Mouse (Mus musculus): ENCODE results near the gene 2310033P09Rik. TPM values are rescaled to one million over a fixed set of nuclear protein-coding genes. Genes with fewer than 3 reads are reported as not detected.
A peak's percentile ranks its signal among the peaks of the same experiment; 100 is the strongest.

The 2310033P09Rik gene
- 1 to 10 TPM; 9.2 to 9.5 TPM for total RNA-seq (2021)

DNA sequence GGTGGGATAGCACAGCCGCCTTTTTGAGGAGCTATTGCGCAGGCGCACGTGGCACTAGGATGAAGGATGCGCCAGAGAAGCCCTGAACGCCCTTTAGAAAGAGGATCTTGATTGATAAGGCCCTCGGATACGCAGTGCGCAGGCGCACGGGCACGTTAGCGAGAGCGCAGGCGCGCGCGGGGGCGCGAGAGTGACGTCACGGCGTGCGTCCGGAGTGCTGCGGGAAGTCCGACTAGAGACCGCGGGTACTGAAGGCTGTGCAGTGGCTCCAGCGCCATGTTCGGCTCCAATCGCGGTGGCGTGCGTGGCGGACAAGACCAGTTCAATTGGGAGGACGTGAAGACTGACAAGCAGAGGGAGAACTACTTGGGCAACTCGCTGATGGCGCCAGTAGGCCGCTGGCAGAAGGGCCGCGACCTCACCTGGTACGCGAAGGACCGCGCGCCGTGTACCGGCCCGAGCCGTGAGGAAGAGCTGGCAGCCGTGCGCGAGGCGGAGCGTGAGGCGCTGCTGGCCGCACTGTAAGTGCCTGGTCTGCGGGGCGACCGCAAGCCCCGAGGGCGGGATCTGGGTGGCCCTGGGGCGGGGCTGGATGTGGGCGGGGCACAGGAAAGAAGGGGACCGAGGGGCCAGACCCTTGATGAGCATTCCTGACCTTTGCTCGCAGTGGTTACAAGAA is at the start of gene 2310033P09Rik:
Gene 2310033P09Rik, plus strand, starts transcription at position 169 of the 679 bp plus-strand sequence.
- peak; percentile 93 to 95 for DNase-seq
- intact Hi-C loops (cut with DNase I): loop anchor here (2.0 to 10.0 kb wide), 2 partner anchors 19 to 253 kb away; partner anchors contain the start of genes Hist3h2a and Trim17

DNA sequence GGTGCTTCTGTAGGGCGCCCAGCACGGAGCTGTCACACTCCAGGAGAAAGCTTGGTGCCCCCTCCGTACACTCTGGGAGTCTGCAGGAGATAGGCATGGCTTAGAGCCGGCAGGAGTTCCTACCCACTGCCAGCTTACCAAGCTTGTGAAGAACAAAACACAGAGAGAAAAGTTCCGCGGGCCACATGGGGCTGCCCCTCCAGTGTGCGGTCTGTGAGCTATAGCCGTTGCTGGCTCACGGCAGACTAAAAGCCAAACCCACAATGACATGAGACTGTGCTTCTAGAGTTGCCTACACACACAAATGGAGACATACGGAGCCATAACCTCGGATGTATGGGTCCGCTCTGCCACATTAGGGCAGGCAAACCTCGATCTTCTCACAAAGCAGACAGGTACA is 49.0 kb upstream of the 2310033P09Rik start:
- intact Hi-C loops (cut with DNase I): no loop called here
- DNase-seq: no peak

DNA sequence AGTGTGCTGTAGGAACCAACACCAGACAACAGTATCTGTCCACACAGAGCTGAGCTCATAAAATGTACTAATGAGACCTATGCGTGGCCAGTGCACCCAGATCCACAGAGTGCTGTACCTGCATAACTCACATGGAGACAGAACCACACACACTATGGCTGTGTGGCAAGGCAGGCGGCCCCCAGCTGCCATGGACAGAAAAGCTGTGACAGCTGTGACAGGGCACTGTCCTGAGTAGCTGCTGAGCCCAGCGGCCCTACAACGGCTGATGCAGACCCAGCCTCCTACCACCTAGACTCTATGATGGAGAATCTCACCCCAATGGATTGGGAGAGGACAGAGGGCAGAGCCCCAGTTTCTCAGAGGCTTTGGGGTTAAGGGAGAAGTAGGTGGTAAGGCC is 48.6 kb upstream of the 2310033P09Rik start:
- no peak for DNase-seq

DNA sequence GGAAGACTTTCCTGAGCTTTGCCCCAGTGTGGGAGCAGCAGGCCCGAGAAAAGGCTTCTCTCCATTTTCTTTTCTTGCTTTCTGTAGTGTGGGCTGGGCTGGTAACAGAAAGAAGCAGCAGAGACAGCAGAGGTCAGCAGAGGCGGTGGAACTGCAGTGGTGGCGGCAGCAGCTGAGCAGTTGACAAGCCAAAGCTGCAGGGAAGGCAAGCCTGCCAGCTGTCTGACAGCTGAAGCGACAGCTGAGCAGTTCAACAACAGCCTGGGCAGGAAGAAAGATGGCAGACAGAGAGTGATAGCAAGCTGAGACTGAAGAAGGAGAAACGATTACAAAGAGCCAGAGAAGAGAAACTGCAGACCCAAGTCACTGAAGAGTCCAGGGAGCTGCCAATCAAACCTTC is 46.7 kb upstream of the 2310033P09Rik start:
- intact Hi-C loops (cut with DNase I): no loop called here

More for the DNA sequence above, 48.6 kb upstream of the 2310033P09Rik start:
- intact Hi-C loops (cut with DNase I): no loop called here

DNA sequence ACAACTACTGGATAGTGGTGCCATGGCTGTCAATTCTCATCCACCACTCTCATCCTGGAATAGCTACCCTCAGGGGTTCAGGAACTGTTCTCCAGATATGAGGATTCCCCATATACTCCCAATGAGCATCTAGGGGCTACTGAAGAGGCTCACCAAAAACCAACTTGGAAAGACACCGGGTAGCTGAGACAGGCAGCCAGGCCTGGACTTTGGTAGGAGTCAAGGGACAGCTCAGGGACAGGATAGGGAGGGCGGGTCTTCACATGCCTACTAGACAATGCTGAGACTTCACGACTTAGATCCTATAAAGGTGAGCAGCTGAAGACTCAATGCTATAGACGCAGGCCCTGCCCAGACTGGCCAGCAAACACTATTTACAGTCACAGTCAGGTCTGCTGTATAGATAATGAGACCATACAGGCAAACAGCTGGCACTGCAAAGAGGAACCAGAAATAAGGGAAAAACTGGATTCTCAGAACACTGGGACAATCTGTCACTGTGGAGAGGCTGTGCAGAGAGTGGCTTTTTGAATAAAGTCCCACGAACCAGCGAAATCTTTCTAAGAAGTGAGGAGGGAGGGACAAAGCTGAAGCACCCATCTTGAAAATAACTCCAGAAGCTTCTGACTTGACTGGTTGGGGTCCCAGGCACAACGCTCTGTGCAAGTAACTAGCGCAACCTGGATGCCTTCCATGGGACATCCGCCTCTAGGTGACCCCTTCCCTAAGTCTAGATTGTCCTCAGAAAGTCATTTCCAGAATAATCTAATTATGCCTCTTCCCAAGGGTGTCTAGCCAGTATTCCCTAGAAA is 45.5 kb upstream of the 2310033P09Rik start:
- intact Hi-C loops (cut with DNase I): loop anchor here (2.0 kb wide), 1 partner anchor 66 kb away; the partner anchor contains the start of gene Arf1
- no peak for DNase-seq

More for the DNA sequence above, 46.7 kb upstream of the 2310033P09Rik start:
- peak in 1 of 2 experiments; percentile 35 for DNase-seq

DNA sequence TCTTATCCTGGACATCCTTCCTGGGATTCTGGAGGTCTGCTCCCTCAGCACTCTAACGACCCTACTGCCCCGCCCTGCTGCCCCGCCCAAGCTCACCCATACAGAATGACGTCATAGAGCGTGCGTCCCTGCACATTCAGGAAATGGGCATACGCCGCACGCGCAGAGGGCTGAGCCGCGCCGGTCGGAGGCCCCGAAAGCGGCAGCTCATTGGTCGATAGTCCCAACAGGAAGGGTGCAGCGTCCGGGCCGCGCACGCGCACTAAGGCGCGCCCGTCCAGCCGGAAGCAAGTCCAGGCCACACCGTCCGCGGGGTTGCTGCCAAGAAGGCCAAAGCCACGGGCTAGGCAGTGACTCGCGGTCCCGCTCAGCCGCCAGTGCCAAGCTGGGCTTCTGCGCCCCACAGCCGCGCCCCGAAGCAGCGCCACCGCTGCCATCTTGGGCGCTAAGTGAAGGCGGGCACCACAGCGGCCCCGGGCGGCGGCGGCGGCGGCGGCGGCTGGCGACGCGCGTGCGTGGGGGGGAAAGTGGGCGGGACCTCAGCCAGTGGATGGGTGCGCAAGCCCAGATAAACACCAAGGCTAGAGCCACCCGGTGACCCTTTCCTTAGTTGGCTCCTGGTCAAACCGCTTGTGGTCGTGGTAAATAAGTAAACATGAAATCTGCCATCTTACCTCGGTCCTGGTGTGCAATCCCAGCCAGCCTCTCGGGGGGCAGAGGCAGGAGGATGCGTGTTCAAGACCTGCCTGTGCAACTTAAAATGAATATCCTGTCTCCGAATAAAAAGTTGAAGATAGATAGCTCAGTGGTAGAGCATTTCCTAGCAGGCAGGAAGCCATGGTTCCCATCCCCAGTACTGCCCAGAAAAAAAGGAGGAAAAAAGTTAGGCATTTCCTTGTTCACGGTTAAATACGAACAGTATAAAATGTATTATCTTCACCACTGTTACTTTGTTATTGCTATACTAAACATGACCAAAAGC is 44.6 kb upstream of the 2310033P09Rik start, which contains the start of gene Iba57:
Gene Iba57, minus strand, starts transcription at position 485 of the 982 bp plus-strand sequence.
- DNase-seq: peak; percentile 94 to 98
- intact Hi-C loops (cut with DNase I): loop anchor here (2.0 kb wide), 1 partner anchor 65 kb away; the partner anchor contains the start of gene Arf1

DNA sequence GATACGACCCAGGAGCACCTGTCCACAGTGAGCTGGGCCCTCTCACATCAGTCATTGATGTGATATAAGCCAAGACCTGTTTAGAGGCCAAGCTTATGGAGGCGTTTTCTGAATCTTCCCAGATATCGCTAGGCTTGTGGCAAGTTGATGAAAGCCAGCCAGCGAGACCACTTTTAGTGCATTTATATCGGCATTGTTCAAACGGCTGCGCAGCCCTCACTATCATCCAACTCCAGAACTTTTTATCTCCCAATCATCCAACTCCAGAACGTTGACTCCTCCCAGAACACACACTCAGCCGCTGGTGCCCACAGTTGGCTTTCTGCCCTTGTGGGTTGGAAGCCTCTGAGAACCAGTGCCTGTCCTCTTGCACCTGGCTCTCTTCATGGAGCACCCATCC is 43.7 kb upstream of the 2310033P09Rik start:
- peak in 1 of 2 experiments; percentile 17 for DNase-seq
- intact Hi-C loops (cut with DNase I): no loop called here

DNA sequence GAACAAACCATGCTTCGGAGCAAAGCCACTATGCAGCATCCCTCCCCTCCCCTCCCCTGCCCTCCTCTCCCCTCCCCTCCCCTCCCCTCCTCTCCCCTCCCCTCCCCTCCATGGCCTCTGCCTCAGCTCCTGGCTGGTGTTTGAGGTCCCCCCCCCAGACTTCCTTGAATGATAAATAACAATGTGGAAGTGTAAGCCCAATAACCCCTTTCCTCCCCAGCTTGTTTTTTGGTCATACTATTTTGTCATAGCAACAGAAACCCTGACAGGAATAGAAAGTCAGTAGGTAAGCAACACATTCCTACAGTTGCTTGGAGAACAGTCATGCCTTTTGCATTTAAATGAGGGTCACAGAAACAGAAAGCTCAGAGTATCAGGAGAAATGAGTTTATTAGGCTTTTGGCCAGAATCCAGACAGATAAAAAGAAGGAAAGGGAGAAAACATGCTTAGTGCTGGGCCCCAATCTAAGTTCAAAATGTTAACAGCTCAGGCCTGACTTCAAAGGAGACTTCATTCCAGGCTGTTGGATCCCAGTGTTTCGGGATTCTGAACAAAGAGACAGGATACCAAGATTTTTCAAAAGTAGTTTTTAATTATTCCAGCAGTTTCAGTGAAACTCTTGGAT is 42.4 kb upstream of the 2310033P09Rik start:
- DNase-seq: peak in 1 of 2 experiments; percentile 0
- intact Hi-C loops (cut with DNase I): no loop called here

DNA sequence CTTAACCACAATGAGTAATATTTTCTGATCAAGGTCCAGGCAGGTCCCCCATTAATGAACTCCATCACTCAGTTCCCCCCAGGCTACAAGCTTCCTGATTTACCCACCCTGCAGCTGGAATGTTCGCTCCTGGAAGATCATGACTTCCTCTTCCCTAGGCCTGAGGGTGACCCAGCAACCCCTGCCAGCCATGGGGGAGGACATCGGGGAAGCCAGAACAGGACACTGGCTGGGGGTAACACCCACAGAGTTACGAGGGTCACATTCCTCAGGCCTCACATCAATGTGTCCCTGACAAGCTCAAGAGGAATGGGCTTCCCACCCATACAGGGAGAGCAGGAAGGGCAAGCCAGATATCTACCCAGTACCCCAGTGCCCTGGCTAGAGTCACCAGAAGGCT is 38.3 kb upstream of the 2310033P09Rik start:
- intact Hi-C loops (cut with DNase I): no loop called here

DNA sequence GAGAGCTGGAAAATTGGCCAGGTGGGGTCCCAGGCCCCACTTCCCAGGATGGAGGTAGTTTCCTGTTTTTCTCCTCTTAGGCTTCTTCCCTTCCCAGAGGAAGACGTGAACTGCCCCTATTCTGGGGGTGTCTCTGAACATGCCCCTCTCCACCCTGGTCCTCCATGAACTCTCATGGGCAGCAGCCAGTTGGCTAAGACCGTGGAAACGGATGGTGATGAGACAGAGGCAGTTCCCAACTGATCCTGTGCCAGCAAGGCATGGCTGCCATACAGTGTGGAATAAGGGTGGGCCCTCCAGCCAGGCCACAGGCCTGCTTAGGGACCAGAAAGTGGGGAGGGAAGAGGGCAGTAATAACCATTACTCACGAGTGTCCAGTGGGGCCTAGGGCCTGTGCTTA is 37.6 kb upstream of the 2310033P09Rik start:
- intact Hi-C loops (cut with DNase I): no loop called here
- DNase-seq: no peak

More for the DNA sequence above, 38.3 kb upstream of the 2310033P09Rik start:
- no peak for DNase-seq

DNA sequence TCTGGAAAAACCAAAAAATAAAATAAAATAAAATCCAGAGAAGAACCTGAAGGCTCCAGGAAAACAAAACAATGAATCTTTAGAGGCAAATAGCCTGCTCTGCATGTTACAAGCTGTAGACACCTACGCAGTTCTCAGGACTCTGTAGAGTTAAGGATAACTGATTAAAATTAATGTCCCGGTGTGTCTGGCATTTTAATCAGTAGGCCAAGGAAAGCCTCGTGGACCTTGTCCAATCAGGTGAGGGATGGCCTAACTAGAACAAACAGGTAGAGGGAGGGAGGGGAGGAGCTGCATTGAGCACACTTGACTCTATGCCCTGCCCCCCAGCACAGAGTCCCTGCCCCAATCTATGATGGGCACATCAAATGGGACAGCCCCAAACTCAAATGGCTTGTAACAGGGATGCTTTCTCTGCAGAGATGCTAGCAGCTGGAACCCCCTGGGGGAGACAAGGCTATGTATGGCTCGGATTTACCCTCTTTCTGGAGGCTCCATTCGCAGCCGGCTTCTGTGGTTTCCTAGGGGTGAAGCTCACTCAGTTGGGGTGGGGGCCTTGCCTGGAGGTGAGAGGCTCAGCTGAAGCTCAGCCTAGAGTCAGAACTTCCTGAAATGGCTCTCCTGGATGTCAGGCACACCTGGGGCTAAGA is 33.8 kb upstream of the 2310033P09Rik start:
- DNase-seq: no peak
- intact Hi-C loops (cut with DNase I): no loop called here

DNA sequence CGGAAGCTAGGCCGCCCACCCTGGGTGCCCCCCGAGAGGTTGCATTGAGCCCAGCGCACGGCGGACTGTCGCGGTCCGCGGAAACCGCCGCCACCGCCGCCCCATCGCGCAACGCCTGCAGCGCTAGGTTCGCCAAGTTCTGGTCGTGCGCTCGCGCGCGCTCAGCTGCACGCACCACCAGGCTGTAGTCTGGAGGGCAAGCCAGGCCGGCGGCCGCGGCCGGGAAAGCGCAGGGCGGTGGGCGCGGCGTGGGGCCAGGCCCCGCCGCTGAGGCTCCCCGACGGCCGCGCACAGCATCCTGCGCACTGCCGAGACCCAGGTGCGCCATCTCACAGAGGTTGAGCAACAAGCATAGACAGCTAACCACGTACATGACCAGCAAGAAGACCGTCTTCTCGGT is 31.6 kb upstream of the 2310033P09Rik start:
- DNase-seq: no peak
- intact Hi-C loops (cut with DNase I): no loop called here

DNA sequence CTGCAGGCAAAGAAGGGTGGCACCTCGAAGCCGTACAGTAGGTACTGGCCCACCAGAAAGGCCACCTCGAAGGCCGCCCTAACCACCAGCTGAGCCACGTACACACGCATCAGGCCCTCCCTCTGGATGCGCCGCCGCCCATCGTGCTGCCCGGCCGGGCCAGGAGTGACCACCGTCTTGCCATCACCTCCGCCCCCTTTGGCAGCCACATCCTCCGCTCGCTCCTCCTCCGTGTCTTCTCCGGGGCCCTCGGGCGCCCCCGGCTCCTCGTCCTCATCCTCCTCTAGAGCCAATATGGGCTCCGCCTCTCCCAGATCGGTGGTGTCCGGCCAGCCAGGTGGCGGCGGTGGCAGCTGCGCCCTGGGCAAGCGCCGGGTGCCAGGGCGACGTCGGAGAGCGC is 31.2 kb upstream of the 2310033P09Rik start:
- intact Hi-C loops (cut with DNase I): no loop called here
- DNase-seq: no peak

DNA sequence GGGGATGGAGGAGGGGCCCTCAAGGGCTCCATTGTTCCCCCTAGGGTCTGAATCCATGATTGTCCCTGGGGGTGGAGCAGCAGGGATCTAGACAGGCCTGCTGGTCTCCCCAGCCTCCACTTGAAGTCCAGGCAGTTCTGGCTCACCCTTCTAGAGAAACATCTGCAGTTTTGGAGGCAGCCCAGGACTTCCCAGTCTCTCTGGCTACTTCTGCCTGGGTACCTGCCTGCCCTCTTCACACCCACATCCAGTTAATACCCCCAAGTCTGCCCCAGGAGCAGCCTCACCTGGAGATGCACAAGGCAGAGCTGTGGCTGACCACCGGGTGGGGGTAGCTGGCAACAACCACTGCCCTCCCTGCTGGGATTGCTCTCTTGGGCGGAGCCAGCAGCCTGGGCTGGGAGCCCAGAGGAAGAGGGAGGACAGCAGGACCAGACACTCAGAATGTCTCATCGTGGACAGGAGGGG is 25.2 kb upstream of the 2310033P09Rik start, which contains the start of gene Gjc2:
Gene Gjc2, minus strand, starts transcription at position 350 of the 468 bp plus-strand sequence.
- intact Hi-C loops (cut with DNase I): no loop called here
- peak; percentile 66 to 82 for DNase-seq

DNA sequence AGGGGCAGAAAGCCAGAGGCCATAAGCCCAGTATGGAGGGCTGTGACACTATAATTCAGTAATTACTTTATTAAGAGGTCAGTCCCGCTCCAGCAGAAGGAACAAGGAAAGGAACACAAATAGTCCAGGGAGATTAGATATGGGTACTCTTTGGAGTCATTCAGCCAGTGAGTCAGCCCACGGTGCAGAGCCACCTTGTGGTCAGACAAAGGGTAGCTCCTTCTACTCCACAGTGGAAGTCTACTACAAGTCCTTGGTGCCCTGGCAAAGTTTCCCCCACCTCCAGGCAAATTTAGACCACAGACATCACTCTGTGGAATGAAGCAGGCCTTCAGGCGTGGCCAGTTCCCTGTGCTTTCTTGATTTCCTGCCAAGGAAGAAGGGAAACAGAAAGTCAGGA is 24.3 kb upstream of the 2310033P09Rik start:
- intact Hi-C loops (cut with DNase I): loop anchor here (2.0 kb wide), 1 partner anchor 85 kb away; no protein-coding TSS in a partner anchor
- DNase-seq: peak; percentile 63 to 66

DNA sequence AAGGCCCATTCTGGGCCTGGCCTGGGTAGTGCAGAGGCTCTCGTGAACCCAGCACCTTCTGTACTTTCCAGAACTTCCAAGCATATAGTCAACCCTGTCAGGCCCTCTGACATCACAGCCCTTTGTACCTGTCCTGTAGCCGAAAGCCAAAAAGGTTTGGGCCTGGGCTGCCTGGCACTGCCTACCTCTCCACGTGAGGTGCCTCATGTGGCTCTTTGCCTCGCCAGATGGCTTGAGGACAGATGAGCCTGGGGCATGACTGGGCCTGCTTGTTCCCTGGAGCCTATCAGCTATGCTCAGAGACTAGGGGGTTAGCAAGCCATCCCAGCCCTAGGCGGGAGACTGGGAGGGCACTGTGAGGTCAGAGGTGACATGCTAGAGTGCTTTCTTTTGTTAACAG is 22.6 kb upstream of the 2310033P09Rik start:
- DNase-seq: no peak
- intact Hi-C loops (cut with DNase I): loop anchor here (2.0 kb wide), 1 partner anchor 87 kb away; no protein-coding TSS in a partner anchor

DNA sequence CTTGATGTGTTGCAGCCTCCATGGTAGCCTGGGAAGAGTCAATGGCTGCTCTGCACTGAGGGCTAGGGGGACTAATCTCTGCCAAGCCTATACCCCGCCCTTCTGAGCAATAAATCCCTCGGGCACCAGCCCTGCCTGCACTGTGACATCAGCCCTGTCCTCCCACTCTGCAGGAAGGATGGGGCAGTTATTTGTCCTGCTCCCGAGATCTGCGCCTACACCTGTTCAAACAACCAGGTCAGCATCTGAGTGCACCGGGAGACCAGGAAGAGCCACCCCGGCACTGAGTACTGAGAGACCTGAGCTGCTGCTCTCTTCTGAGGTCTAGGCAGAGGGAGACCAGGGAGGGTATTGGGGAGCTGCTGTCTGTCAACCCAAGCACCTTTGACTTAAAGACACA is 20.4 kb upstream of the 2310033P09Rik start:
- DNase-seq: no peak
- intact Hi-C loops (cut with DNase I): no loop called here

DNA sequence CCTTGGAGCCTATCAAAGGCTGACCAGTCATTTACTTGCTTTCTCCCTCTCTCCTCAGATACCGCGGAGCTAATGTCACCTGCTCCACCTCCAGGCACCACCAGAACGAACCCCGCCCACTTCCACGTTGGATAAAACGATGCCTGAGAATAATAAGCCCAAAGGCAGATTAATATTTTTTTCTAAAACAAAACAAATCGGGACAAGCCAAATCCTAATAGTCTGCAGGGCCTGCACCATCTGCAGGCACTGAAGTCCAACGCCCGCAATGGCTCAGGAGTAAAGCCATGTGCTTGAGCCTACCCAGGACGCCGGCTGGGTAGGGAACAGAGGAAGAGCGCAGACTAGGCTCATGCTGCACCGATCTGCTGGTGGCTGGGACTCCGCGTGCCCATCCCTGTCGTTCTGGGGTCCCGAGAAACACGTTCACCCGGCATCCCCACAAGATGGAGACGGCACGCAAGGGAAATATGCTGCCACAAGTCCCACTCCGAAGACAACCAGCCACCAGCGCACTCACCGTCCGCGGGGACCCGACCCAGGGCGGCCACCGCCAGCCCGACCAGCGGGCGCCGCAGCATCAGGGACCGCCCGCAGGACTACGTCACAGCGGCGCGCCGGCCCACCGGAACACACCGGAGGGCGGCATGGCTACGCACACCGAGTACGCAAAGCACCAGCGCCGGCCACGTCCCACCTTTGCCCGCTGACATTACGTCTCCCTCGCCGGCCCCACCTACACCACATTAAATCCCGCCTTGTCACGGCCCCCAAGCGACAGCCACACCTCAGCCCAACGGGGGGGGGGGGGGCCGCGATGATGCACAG is 16.7 kb upstream of the 2310033P09Rik start:
- intact Hi-C loops (cut with DNase I): loop anchor here (5.0 kb wide), 1 partner anchor 36 kb away; the partner anchor contains the start of gene Arf1
- DNase-seq: peak; percentile 88 to 92
